Mouse (Mus musculus) MEL (cell line): Measurements from ENCODE around the gene Sowaha.

Source experiments
- CTCF ChIP-seq, 3 experiments: IDR thresholded peaks in 2 of 3; conservative IDR thresholded peaks in 1 of 3; 2 replicates each; pipeline ENCODE4 v1.5.1; 2011 to 2012; ENCODE audit warnings: low read length in 3 of 3, low read depth in 2 of 3, mild to moderate bottlenecking in 2 of 3, improper control_type of control experiment in 1 of 3, inconsistent platforms in 1 of 3, mixed read lengths in 1 of 3, moderate library complexity in 1 of 3; ENCODE audit not compliant: control insufficient read depth in 1 of 3, insufficient read depth in 1 of 3, poor library complexity in 1 of 3, severe bottlenecking in 1 of 3
- ELF1 ChIP-seq: IDR thresholded peaks from 2 replicates; pipeline ENCODE4 v1.6.1; 2014; ENCODE audit warnings: low read depth, mild to moderate bottlenecking, inconsistent platforms, low read length, improper control_type of control experiment, moderate library complexity
- POLR2A ChIP-seq, 2 experiments: IDR thresholded peaks; 2 replicates each; pipeline ENCODE4 v1.6.1; 2011 to 2012; ENCODE audit warnings: low read length in 2 of 2, mild to moderate bottlenecking in 2 of 2, control low read depth in 1 of 2, improper control_type of control experiment in 1 of 2, low read depth in 1 of 2, moderate library complexity in 1 of 2; ENCODE audit not compliant: control insufficient read depth in 1 of 2, insufficient read depth in 1 of 2, poor library complexity in 1 of 2

GRCm38 (mm10) chr11:53495417-53495816 is 15.3 kb upstream of the Sowaha start:
- no peak for TF ChIP-seq POLR2A (IDR thresholded peaks at IDR 0.05; ENCODE audit: control insufficient read depth in 1 of 2, insufficient read depth in 1 of 2, low read depth in 1 of 2, low read length in 2 of 2, poor library complexity in 1 of 2)
- no peak for TF ChIP-seq CTCF (IDR thresholded peaks at IDR 0.05 in 2 of 3, conservative IDR thresholded peaks at IDR 0.05 in 1 of 3; ENCODE audit: control insufficient read depth in 1 of 3, insufficient read depth in 1 of 3, low read depth in 2 of 3, low read length in 3 of 3, poor library complexity in 1 of 3, severe bottlenecking in 1 of 3)
- no peak for TF ChIP-seq ELF1
